Mouse (Mus musculus) CD4-positive helper T cell, adult 2 months (primary cell): ENCODE measurements around the gene Olfr611.
"Not testable (repeated sequence)": the region's sequence is repeated elsewhere in the genome, so short reads cannot be mapped to it uniquely, and the experiment has no call there.

ENCODE experiments used
- DNase-seq: peaks from one replicate; pipeline ENCODE4 v3.0.0-alpha.2; 2012; ENCODE audit warnings: low read depth, missing footprints, low spot score

The Olfr611 gene

GRCm38 (mm10) chr7:103520746-103521145 lies at the start of gene Olfr611:
Olfr611 (minus strand) TSS chr7:103520846.
- not testable (repeated sequence) for DNase-seq

GRCm38 (mm10) chr7:103569043-103569442 lies 48.4 kb upstream of the Olfr611 start, which contains the start of gene Olfr616:
Olfr616 (minus strand) TSS chr7:103569143.
- DNase-seq, result no peak

- no peak for DNase-seq
Measured at GRCm38 (mm10) chr7:103555779-103556178, 35.1 kb upstream of the Olfr611 start, which contains the start of gene Olfr615. Olfr615 (plus strand) TSS chr7:103556079.

GRCm38 (mm10) chr7:103547774-103548173 lies 27.1 kb upstream of the Olfr611 start, which contains the start of gene Olfr613:
Olfr613 (plus strand) TSS chr7:103548074.
- no peak for DNase-seq

- not testable (repeated sequence) for DNase-seq
Measured at GRCm38 (mm10) chr7:103542617-103543016, 22.0 kb upstream of the Olfr611 start, which contains the start of gene Olfr612. Olfr612 (minus strand) TSS chr7:103542717.

- no peak for DNase-seq
Measured at GRCm38 (mm10) chr7:103512022-103512421, 8.6 kb downstream of the Olfr611 start, which contains the start of gene Olfr610. Olfr610 (minus strand) TSS chr7:103512122.

- no peak for DNase-seq
Measured at GRCm38 (mm10) chr7:103497962-103498361, 22.7 kb downstream of the Olfr611 start, which contains the start of gene Olfr609. Olfr609 (minus strand) TSS chr7:103498062.

GRCm38 (mm10) chr7:103477106-103477505 lies 43.5 kb downstream of the Olfr611 start:
- DNase-seq, result not testable (repeated sequence)

- no peak for DNase-seq
Measured at GRCm38 (mm10) chr7:103469577-103469976, 51.1 kb downstream of the Olfr611 start, which contains the start of gene Olfr608. Olfr608 (plus strand) TSS chr7:103469877.
